Mouse (Mus musculus) C2C12 (cell line): ENCODE measurements around the gene Crtac1. TPM values are rescaled to one million over a fixed set of nuclear protein-coding genes. Genes with fewer than 3 reads are reported as not detected.

Source experiments
- H3K27me3 ChIP-seq: one replicate; pipeline ENCODE4 v1.6.1; 2011; ENCODE audit not compliant: control insufficient read depth, insufficient read depth, insufficient read length
- H3K36me3 ChIP-seq: one replicate; pipeline ENCODE4 v1.6.1; 2011; ENCODE audit not compliant: control insufficient read depth, insufficient read depth
- H3K4me3 ChIP-seq: one replicate; pipeline ENCODE4 v1.5.1; 2011; ENCODE audit warnings: mild to moderate bottlenecking, control low read depth; ENCODE audit not compliant: poor library complexity, insufficient read depth, severe bottlenecking
- H3K79me2 ChIP-seq: one replicate; pipeline ENCODE4 v1.6.1; 2011; ENCODE audit not compliant: control insufficient read depth, insufficient read depth
- H3K79me3 ChIP-seq: one replicate; pipeline ENCODE4 v1.6.1; 2011; ENCODE audit warnings: low read depth, control low read depth
- H3ac ChIP-seq: one replicate; pipeline ENCODE3; 2011; ENCODE audit warnings: low read depth; ENCODE audit not compliant: control insufficient read depth, insufficient read length
- CEBPB ChIP-seq: IDR thresholded peaks from one replicate; pipeline ENCODE4 v1.6.1; 2011; ENCODE audit warnings: low read depth, mild to moderate bottlenecking, control low read depth, moderate library complexity
- CTCF ChIP-seq: IDR thresholded peaks from one replicate; pipeline ENCODE4 v1.5.1; 2011; ENCODE audit not compliant: control insufficient read depth, insufficient read depth, insufficient read length
- FOSL1 ChIP-seq: IDR thresholded peaks from one replicate; pipeline ENCODE4 v1.8.0; 2011; ENCODE audit warnings: mild to moderate bottlenecking, low read length; ENCODE audit not compliant: poor library complexity, insufficient read depth, severe bottlenecking
- MAX ChIP-seq: IDR thresholded peaks from one replicate; pipeline ENCODE4 v1.6.1; 2011; ENCODE audit warnings: mild to moderate bottlenecking, control low read depth
- MYOD1 ChIP-seq: IDR thresholded peaks from one replicate; pipeline ENCODE4 v1.6.1; 2011; ENCODE audit warnings: low read depth; ENCODE audit not compliant: control insufficient read depth, insufficient read length
- MYOG ChIP-seq: IDR thresholded peaks from one replicate; pipeline ENCODE4 v1.6.1; 2011; ENCODE audit not compliant: control insufficient read depth, insufficient read length; ENCODE audit errors: extremely low read depth
- USF1 ChIP-seq: IDR thresholded peaks from one replicate; pipeline ENCODE4 v1.6.1; 2011; ENCODE audit warnings: low read depth, mild to moderate bottlenecking, control low read depth, moderate library complexity
- polyA plus RNA-seq: library from polyadenylated mRNA; unstranded; fragments of >200 nt; fragmentation: generic; extraction: Trizol; gene quantifications from one replicate; pipeline ENCODE4 v1.2.1, GENCODE M21; 2012; ENCODE audit warnings: missing spikeins

The Crtac1 gene
- polyA plus RNA-seq, 1 experiment: not detected

DNA sequence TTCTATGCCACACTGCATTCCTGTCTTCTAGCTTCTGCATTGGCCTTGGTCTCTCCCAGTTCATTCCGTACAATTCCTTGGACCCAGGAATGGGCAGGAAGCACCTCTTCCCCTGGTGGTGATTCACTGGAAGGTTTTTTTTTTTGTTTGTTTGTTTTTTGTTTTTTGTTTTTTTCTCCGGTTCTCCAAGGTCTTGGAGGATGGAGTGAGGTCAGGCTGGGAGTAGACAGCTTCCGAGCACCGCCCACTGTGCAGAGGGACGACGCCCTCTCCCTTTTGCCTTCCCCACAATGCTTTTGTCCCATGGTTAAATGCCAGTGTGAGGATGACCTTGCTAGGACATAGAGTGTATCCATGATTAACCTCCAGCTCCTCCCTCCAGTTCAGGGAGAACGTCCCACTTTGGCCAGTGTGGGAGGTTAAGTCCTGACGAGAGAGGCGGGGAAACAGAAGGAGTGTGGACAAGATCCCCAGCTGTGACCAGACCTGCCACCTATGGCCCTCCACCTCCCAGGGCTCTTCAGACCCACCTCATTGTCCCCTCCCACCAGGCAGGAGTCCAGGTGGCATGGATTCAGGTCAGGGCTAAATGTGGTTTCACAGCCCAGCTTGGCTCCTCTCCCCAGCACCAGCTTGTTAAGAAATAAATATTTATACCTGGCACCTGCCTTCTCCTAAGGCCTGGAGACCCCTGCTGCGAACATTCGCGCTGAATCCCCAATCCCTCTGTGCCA lies 109.1 kb downstream of the Crtac1 start:
- no peaks in the 10 kb centered on the region for H3K79me2 ChIP-seq
- no peaks in the 10 kb centered on the region for H3K79me3 ChIP-seq
- no peak overlapping the region for H3K4me3 ChIP-seq
- peaks cover 53% of the 10 kb centered on the region for H3K27me3 ChIP-seq
- H3ac ChIP-seq: no peak overlapping the region
- H3K36me3 ChIP-seq: no peaks in the 10 kb centered on the region
- TF ChIP-seq MYOG (no peak), CEBPB (no peak), MAX (no peak)

DNA sequence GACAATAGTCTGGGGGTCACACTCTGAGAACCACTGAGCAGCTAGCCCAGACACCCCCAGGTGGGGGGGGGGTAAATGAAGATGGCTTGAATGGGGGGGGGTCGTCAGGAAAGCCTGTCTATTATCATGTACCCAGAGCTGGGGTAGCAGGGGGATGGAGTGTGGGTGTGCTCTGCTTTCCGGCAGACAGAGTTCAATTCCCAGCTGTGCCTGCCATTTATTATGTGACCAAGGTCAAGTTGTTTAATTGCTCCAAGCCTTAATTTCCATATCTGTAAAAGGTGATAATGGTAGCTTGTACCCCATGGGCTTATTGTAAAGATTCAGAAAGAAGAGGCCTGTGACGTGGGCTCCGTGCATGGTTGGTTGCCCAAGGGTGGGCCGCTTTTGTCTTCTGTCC lies 109.6 kb downstream of the Crtac1 start:
- Histone ChIP-seq H3K27me3 (peaks cover 56% of the 10 kb centered on the region), H3K79me2 (no peaks in the 10 kb centered on the region), H3K4me3 (no peak overlapping the region), H3ac (no peak overlapping the region), H3K79me3 (no peaks in the 10 kb centered on the region), H3K36me3 (no peaks in the 10 kb centered on the region)
- TF ChIP-seq CTCF (no peak), FOSL1 (no peak), MYOD1 (no peak), CEBPB (no peak), MYOG (no peak), MAX (no peak), USF1 (no peak)

DNA sequence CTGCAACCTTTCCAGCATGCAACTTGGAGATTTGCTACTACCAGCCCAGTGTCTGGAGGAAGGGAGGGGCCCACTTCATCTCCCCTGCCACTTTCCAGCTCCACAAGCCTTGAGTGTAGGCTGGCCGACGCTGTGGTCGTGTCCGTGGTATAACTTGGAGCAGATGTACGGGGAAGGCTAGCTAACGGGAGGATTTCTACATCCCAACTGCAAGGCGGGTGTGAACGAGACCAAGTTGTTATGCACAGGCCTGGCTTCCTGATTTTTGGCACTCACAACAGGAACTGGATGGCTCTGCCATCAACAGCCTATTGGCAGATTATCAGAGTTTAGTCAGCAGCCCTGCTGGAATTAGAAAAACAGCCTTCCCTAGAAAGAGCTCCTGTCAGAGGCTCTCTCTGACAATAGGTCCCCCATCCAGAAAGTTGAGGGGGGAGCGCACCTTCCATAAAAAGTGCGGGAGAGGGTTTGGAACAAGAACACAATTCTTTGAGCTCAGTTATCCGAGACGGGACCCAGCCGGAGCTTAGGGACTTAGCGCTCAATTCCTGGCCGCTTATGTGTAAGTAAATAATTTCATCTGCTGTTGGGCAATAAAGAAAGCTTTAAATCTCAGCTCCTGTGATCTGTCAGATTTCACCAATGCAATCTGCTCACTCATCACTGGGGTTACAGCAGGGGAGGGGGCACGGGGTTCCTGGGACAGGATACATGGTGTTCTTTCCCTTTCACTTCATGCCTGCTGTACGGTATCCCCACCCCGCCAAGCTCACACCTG lies 113.7 kb downstream of the Crtac1 start:
- H3K79me2 ChIP-seq: no peaks in the 10 kb centered on the region
- H3K27me3 ChIP-seq: peaks cover 90% of the 10 kb centered on the region
- TF ChIP-seq MAX (no peak), CTCF (no peak), MYOG (no peak), MYOD1 (no peak), USF1 (no peak)
- no peak overlapping the region for H3ac ChIP-seq
- no peaks in the 10 kb centered on the region for H3K36me3 ChIP-seq
- no peak overlapping the region for H3K4me3 ChIP-seq
- no peaks in the 10 kb centered on the region for H3K79me3 ChIP-seq

DNA sequence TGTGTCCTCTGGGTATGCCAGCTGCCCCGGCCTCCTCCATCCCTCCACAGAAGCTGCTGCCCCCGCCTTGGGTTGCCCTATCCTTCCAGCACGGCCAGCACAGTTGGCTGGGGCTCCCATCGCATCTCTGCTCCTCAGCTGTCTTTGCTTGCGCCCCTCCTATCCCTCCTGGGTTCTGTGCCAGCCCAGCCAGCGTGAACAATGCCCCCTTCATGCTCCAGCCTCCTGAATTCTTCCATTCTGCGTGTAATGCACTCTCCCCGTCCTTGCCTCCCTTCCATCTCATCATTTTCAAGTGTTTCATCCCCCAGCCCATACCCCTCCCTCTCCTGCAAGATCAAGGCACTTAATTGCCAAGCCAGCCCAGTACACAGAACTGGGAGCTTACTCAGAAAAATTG lies 114.6 kb downstream of the Crtac1 start:
- no peak overlapping the region for H3K4me3 ChIP-seq
- H3K27me3 ChIP-seq: peaks cover 94% of the 10 kb centered on the region
- H3K79me2 ChIP-seq: no peaks in the 10 kb centered on the region
- no peaks in the 10 kb centered on the region for H3K36me3 ChIP-seq
- H3ac ChIP-seq: no peak overlapping the region
- TF ChIP-seq CEBPB: no peak
- no peak for TF ChIP-seq MAX
- TF ChIP-seq MYOG: no peak
- no peak for TF ChIP-seq USF1
- TF ChIP-seq FOSL1: no peak
- no peak for TF ChIP-seq MYOD1
- TF ChIP-seq CTCF: no peak
- H3K79me3 ChIP-seq: no peaks in the 10 kb centered on the region

DNA sequence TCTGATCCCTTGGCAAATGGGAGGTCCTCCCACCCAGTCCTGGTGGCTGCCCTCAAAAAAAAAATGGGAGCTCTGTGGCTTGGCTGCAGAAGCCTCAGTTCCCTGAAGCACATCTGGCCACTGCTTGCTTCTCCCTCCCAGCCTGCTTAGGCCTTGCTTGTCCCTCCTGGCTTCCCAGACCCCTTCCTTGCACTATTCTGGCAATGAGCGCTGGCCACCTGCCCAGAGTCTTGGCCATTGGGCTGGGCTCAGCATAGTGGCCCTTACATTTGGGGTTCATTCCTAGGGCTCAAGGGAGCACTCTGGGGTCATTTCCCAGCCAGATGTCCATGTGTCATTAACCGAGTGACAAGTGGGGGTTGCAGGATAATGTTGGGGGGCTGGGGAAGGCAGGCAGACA lies 115.1 kb downstream of the Crtac1 start:
- Histone ChIP-seq H3K27me3 (peaks cover 95% of the 10 kb centered on the region), H3K36me3 (no peaks in the 10 kb centered on the region), H3K4me3 (no peak overlapping the region), H3K79me2 (no peaks in the 10 kb centered on the region), H3K79me3 (no peaks in the 10 kb centered on the region), H3ac (no peak overlapping the region)
- TF ChIP-seq CTCF (no peak), MAX (no peak), CEBPB (no peak), MYOG (no peak), FOSL1 (no peak), MYOD1 (no peak), USF1 (no peak)
